Mouse (Mus musculus) limb, embryonic 11.5 days (tissue): Measurements from ENCODE around the gene Coch. TPM values are rescaled to one million over a fixed set of nuclear protein-coding genes. Genes with fewer than 3 reads are reported as not detected.
"Not testable (repeated sequence)": the region's sequence is repeated elsewhere in the genome, so short reads cannot be mapped to it uniquely, and the experiment has no call there.

Source experiments
- ATAC-seq: fragments of 200-750 bp; cut with Nextera tagmentation; 2 replicates; pipeline ENCODE4 v1.8.0; 2017; ENCODE audit warnings: low read depth; ENCODE audit not compliant: insufficient number of reproducible peaks, low FRiP score, low TSS enrichment
- DNase-seq: peaks from one replicate; pipeline ENCODE4 v3.0.0-alpha.2; 2015; ENCODE audit warnings: low spot score
- H3K27ac ChIP-seq: fragments of 300-500 bp; sonication (generic); replicated peaks from 2 replicates; pipeline ENCODE4 v1.5.1; 2014; ENCODE audit warnings: low read depth, mild to moderate bottlenecking, low read length
- H3K27me3 ChIP-seq: fragments of 300-500 bp; sonication (generic); 2 replicates; pipeline ENCODE4 v1.6.1; 2014; ENCODE audit warnings: mild to moderate bottlenecking, low read length, mixed read lengths; ENCODE audit not compliant: control insufficient read depth, insufficient read depth
- H3K36me3 ChIP-seq: fragments of 300-500 bp; sonication (generic); 2 replicates; pipeline ENCODE4 v1.6.1; 2014; ENCODE audit warnings: mild to moderate bottlenecking, low read length, moderate library complexity, mixed read lengths; ENCODE audit not compliant: control insufficient read depth, insufficient read depth
- H3K4me1 ChIP-seq: fragments of 300-500 bp; sonication (generic); 2 replicates; pipeline ENCODE4 v1.6.1; 2014; ENCODE audit warnings: low read length, mixed read lengths; ENCODE audit not compliant: control insufficient read depth, insufficient read depth
- H3K4me2 ChIP-seq: fragments of 300-500 bp; sonication (generic); 2 replicates; pipeline ENCODE4 v1.6.1; 2014; ENCODE audit warnings: low read depth, mild to moderate bottlenecking, moderate library complexity; ENCODE audit not compliant: severe bottlenecking
- H3K4me3 ChIP-seq: fragments of 300-500 bp; sonication (generic); 2 replicates; pipeline ENCODE4 v1.5.1; 2014; ENCODE audit warnings: low read depth, low read length
- H3K9ac ChIP-seq: fragments of 300-500 bp; sonication (generic); 2 replicates; pipeline ENCODE4 v1.6.1; 2014; ENCODE audit warnings: mild to moderate bottlenecking, low read length
- H3K9me3 ChIP-seq: fragments of 300-500 bp; sonication (generic); 2 replicates; pipeline ENCODE4 v1.6.1; 2016; ENCODE audit warnings: low read length; ENCODE audit not compliant: control insufficient read depth
- WGBS: fragments of 180-500 bp; shearing (Covaris S2); extraction: QIAGEN DNeasy Blood & Tissue Kit; methylation state at CpG from one replicate; pipeline ENCODE4 v1.1.7; 2014; 5-methylcytosine and 5-hydroxymethylcytosine counted together
- polyA plus RNA-seq: library from polyadenylated mRNA; unstranded; fragments of >200 nt; fragmentation: Nextera tagmentation; extraction: Ambion mirVana; gene quantifications from 2 replicates; pipeline ENCODE4 v1.2.1, GENCODE M21; 2014

The Coch gene
- polyA plus RNA-seq, 1 experiment from 2014 or later = 1.3 TPM

- 92% methylated on average over 2 of the region's 2 CpGs for WGBS
- not testable (repeated sequence) for H3K4me2 ChIP-seq, H3K9ac ChIP-seq
Observed at GRCm38 (mm10) chr12:51577816-51578215, 15.3 kb upstream of the Coch start.

DNA sequence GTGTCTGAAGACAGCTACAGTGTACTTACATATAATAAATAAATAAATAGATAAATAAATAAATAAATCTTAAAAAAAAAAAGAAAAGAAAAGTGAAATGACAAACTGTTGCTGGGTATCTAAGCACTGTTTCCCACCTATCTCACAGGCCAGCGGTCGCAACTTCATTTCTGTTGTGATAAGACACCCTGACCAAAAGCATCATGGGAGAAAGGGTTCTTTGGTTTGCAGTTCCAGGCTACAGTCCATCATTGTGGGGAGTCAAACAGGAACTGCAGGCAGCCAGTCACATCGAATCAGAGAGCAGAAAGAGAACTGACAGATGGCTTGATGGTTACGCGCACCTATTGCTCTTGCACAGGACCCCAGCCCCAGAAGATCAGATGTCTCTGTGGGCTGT lies 3.9 kb upstream of the Coch start:
- H3K9me3 ChIP-seq = no peaks in the 10 kb centered on the region
- no peak overlapping the region for H3K4me2 ChIP-seq
- 91% methylated on average over 5 of the region's 5 CpGs for WGBS
- peaks cover 24% of the 10 kb centered on the region for H3K27me3 ChIP-seq
- H3K27ac ChIP-seq = no peak overlapping the region
- no peaks in the 10 kb centered on the region for H3K4me1 ChIP-seq
- DNase-seq (no peak), ATAC-seq (no peak)
- no peak overlapping the region for H3K9ac ChIP-seq
- no peaks in the 10 kb centered on the region for H3K36me3 ChIP-seq
- H3K4me3 ChIP-seq = no peak overlapping the region

More at GRCm38 (mm10) chr12:51577816-51578215, 15.3 kb upstream of the Coch start:
- not testable (repeated sequence) for H3K27me3 ChIP-seq, H3K4me3 ChIP-seq, DNase-seq, H3K4me1 ChIP-seq, H3K36me3 ChIP-seq, ATAC-seq, H3K27ac ChIP-seq, H3K9me3 ChIP-seq

GRCm38 (mm10) chr12:51591921-51592320 lies 1.2 kb upstream of the Coch start:
- Histone ChIP-seq H3K4me3 (no peak overlapping the region), H3K4me2 (no peak overlapping the region), H3K4me1 (no peaks in the 10 kb centered on the region), H3K9ac (no peak overlapping the region), H3K36me3 (no peaks in the 10 kb centered on the region), H3K27me3 (peaks cover 41% of the 10 kb centered on the region), H3K27ac (no peak overlapping the region), H3K9me3 (no peaks in the 10 kb centered on the region)
- 74% methylated on average over 8 of the region's 8 CpGs for WGBS
- ATAC-seq (no peak), DNase-seq (no peak)

GRCm38 (mm10) chr12:51592888-51593228 lies 283 bp upstream of the Coch start:
- no peaks in the 10 kb centered on the region for H3K4me1 ChIP-seq
- DNase-seq (no peak), ATAC-seq (peak; percentile 32; the same call in 1 of the 2 replicates)
- H3K27ac ChIP-seq = no peak overlapping the region
- H3K9ac ChIP-seq = no peak overlapping the region; the same call in 1 of the 2 replicates
- peak overlapping the region; percentile 96 for H3K4me2 ChIP-seq
- H3K4me3 ChIP-seq = peak overlapping the region; percentile 57
- H3K9me3 ChIP-seq = no peaks in the 10 kb centered on the region
- under 1% methylated on average over 21 of the region's 21 CpGs for WGBS
- H3K36me3 ChIP-seq = no peaks in the 10 kb centered on the region
- H3K27me3 ChIP-seq = peaks cover 41% of the 10 kb centered on the region

GRCm38 (mm10) chr12:51594030-51594470 lies 909 bp downstream of the Coch start:
- Histone ChIP-seq H3K9ac (no peak overlapping the region), H3K27ac (no peak overlapping the region)
- ATAC-seq = no peak

GRCm38 (mm10) chr12:51603306-51603705 lies 10.2 kb downstream of the Coch start:
- H3K36me3 ChIP-seq = no peaks in the 10 kb centered on the region; the same call in 1 of the 2 replicates
- no peak overlapping the region for H3K27ac ChIP-seq
- no peak overlapping the region for H3K4me2 ChIP-seq
- DNase-seq = no peak
- H3K9me3 ChIP-seq = no peaks in the 10 kb centered on the region
- 94% methylated on average over 10 of the region's 10 CpGs for WGBS
- H3K9ac ChIP-seq = no peak overlapping the region
- H3K27me3 ChIP-seq = no peaks in the 10 kb centered on the region
- no peak overlapping the region for H3K4me3 ChIP-seq
- H3K4me1 ChIP-seq = no peaks in the 10 kb centered on the region
- no peak for ATAC-seq

More at GRCm38 (mm10) chr12:51594030-51594470, 909 bp downstream of the Coch start:
- Histone ChIP-seq H3K4me2 (peak overlapping the region; percentile 96), H3K4me1 (no peaks in the 10 kb centered on the region), H3K27me3 (peaks cover 41% of the 10 kb centered on the region), H3K4me3 (peak overlapping the region; percentile 57), H3K9me3 (no peaks in the 10 kb centered on the region), H3K36me3 (no peaks in the 10 kb centered on the region)
- WGBS = 4% methylated on average over 18 of the region's 18 CpGs
- DNase-seq = no peak

GRCm38 (mm10) chr12:51606138-51606537 lies 13.0 kb downstream of the Coch start:
- Histone ChIP-seq H3K4me3 (no peak overlapping the region), H3K9me3 (no peaks in the 10 kb centered on the region), H3K4me2 (no peak overlapping the region), H3K27me3 (no peaks in the 10 kb centered on the region), H3K27ac (no peak overlapping the region), H3K36me3 (peaks cover 3% of the 10 kb centered on the region), H3K4me1 (no peaks in the 10 kb centered on the region), H3K9ac (no peak overlapping the region)
- DNase-seq = peak; percentile 17
- 88% methylated on average over 4 of the region's 4 CpGs for WGBS
- ATAC-seq = no peak

DNA sequence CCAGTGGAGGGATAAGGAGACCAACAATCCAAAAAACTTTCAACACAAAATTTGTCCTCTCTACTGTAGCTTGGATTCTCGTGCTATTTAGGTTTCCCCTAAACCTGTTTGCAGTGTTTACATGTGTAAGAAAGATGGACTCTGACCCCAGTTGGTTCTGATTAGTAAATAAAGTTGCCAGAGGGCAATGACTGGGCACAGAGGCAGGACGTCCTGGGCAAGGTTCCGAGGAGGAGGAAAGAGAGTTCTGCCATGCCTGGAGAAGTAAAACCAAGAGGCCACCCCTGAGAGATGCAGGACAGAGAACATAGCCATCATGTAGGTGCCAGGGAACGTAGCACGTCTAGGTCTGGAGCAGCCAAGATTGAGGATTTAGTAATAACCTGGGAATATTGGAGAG lies 19.2 kb downstream of the Coch start:
- 81% methylated on average over 5 of the region's 5 CpGs for WGBS
- no peaks in the 10 kb centered on the region for H3K9me3 ChIP-seq
- no peak overlapping the region for H3K4me2 ChIP-seq
- DNase-seq (no peak), ATAC-seq (no peak)
- no peaks in the 10 kb centered on the region for H3K4me1 ChIP-seq
- no peaks in the 10 kb centered on the region for H3K27me3 ChIP-seq
- H3K36me3 ChIP-seq = peaks cover 16% of the 10 kb centered on the region
- H3K4me3 ChIP-seq = no peak overlapping the region
- no peak overlapping the region for H3K9ac ChIP-seq
- no peak overlapping the region for H3K27ac ChIP-seq

- Histone ChIP-seq H3K4me1 (no peaks in the 10 kb centered on the region), H3K4me2 (no peak overlapping the region), H3K27ac (no peak overlapping the region), H3K9ac (no peak overlapping the region), H3K9me3 (no peaks in the 10 kb centered on the region), H3K27me3 (no peaks in the 10 kb centered on the region), H3K36me3 (peaks cover 11% of the 10 kb centered on the region), H3K4me3 (no peak overlapping the region)
- no peak for ATAC-seq
- DNase-seq = no peak
Observed at GRCm38 (mm10) chr12:51620572-51620971, 27.4 kb downstream of the Coch start.
